Mouse (Mus musculus) cortical plate, adult 2 months (tissue): Measurements from ENCODE around the gene Abhd6.

Source experiments
- CTCF ChIP-seq: fragments of 200-500 bp; IDR thresholded peaks from 2 replicates; pipeline ENCODE4 v1.5.1; 2011; ENCODE audit warnings: mild to moderate bottlenecking, control low read depth, low read length; ENCODE audit not compliant: insufficient read depth; ENCODE audit errors: extremely low read depth
- POLR2A ChIP-seq: fragments of 200-500 bp; IDR thresholded peaks from 2 replicates; pipeline ENCODE4 v1.6.1; 2011; ENCODE audit warnings: mild to moderate bottlenecking, low read length, control low read depth; ENCODE audit not compliant: insufficient read depth; ENCODE audit errors: extremely low read depth

DNA sequence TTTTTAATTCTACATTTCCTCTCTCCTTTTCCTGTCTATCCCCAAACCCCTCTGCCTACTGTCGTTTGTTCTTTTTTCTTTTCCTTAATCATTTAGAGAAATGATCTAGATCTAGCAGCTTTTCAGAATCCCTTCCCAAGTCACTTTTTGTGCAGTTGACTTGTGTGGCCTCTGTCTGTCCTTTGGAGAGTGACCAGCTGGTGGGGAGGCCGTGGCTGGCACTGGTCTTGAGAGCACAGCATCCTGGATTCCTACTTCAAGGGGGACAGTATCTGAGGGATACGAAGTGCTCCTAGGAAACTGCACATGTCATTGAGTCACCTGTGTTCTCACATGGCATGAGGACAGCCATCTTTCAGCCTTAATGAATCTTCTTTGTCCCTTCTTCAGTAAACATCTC lies 37.5 kb downstream of the Abhd6 start:
- TF ChIP-seq POLR2A (no peak), CTCF (no peak)
